Mouse (Mus musculus) induced T-regulatory cell, adult 2 months (primary cell): Measurements from ENCODE around the gene Ppp4c.

ENCODE experiments used
- DNase-seq: peaks from one replicate; pipeline ENCODE4 v3.0.0-alpha.2; 2012; ENCODE audit warnings: low read depth

Ppp4c gene

GRCm38 (mm10) chr7:126791851-126792720 lies at the start of gene Ppp4c:
Gene Ppp4c (minus strand): TSS chr7:126792496.
- DNase-seq: peak; percentile 99

GRCm38 (mm10) chr7:126833294-126833693 lies 41.0 kb upstream of the Ppp4c start:
- no peak for DNase-seq

- DNase-seq: peak; percentile 88
Observed at GRCm38 (mm10) chr7:126832036-126832598, 39.8 kb upstream of the Ppp4c start.

- no peak for DNase-seq
Observed at GRCm38 (mm10) chr7:126831539-126831938, 39.2 kb upstream of the Ppp4c start, which contains the start of gene 4930451I11Rik. Gene 4930451I11Rik (minus strand): TSS chr7:126831639.

- no peak for DNase-seq
Observed at GRCm38 (mm10) chr7:126825952-126826351, 33.7 kb upstream of the Ppp4c start.

- peak; percentile 51 for DNase-seq
Observed at GRCm38 (mm10) chr7:126825403-126825802, 33.1 kb upstream of the Ppp4c start.

GRCm38 (mm10) chr7:126823940-126824339 lies 31.6 kb upstream of the Ppp4c start:
- no peak for DNase-seq

- no peak for DNase-seq
Observed at GRCm38 (mm10) chr7:126823202-126823711, 31.0 kb upstream of the Ppp4c start.

- no peak for DNase-seq
Observed at GRCm38 (mm10) chr7:126822741-126823140, 30.4 kb upstream of the Ppp4c start.

GRCm38 (mm10) chr7:126821835-126822511 lies 29.7 kb upstream of the Ppp4c start:
- peak; percentile 90 for DNase-seq

GRCm38 (mm10) chr7:126818818-126819217 lies 26.5 kb upstream of the Ppp4c start:
- no peak for DNase-seq

GRCm38 (mm10) chr7:126817595-126817994 lies 25.3 kb upstream of the Ppp4c start:
- no peak for DNase-seq

- no peak for DNase-seq
Observed at GRCm38 (mm10) chr7:126816494-126816893, 24.2 kb upstream of the Ppp4c start.

GRCm38 (mm10) chr7:126815726-126816222 lies 23.5 kb upstream of the Ppp4c start:
- no peak for DNase-seq

GRCm38 (mm10) chr7:126809723-126810369 lies 17.6 kb upstream of the Ppp4c start:
- DNase-seq: no peak

- DNase-seq: peak; percentile 62
Observed at GRCm38 (mm10) chr7:126808703-126809455, 16.6 kb upstream of the Ppp4c start.

GRCm38 (mm10) chr7:126807405-126807804 lies 15.1 kb upstream of the Ppp4c start:
- no peak for DNase-seq

GRCm38 (mm10) chr7:126806956-126807355 lies 14.7 kb upstream of the Ppp4c start:
- DNase-seq: no peak

- no peak for DNase-seq
Observed at GRCm38 (mm10) chr7:126803751-126804150, 11.5 kb upstream of the Ppp4c start.

- no peak for DNase-seq
Observed at GRCm38 (mm10) chr7:126803181-126803580, 10.9 kb upstream of the Ppp4c start.
